Mouse (Mus musculus) myocyte (in vitro differentiated cells): Measurements from ENCODE around the gene Rgcc.

ENCODE experiments used
- MAX ChIP-seq: IDR thresholded peaks from one replicate; pipeline ENCODE4 v1.6.1; 2011; ENCODE audit warnings: low read depth, mild to moderate bottlenecking, control low read depth
- MYOD1 ChIP-seq, 3 experiments: IDR thresholded peaks; one replicate each; pipeline ENCODE4 v1.6.1; 2011; ENCODE audit warnings: control low read depth in 2 of 3, low read depth in 2 of 3, mild to moderate bottlenecking in 2 of 3, moderate library complexity in 1 of 3; ENCODE audit not compliant: insufficient read length in 2 of 3, control insufficient read depth in 1 of 3
- POLR2A ChIP-seq: IDR thresholded peaks from one replicate; pipeline ENCODE4 v1.6.1; 2011; ENCODE audit warnings: low read depth, mild to moderate bottlenecking, control low read depth, moderate library complexity; ENCODE audit not compliant: insufficient read length
- TCF12 ChIP-seq: IDR thresholded peaks from one replicate; pipeline ENCODE4 v1.6.1; 2011; ENCODE audit warnings: mild to moderate bottlenecking, control low read depth; ENCODE audit not compliant: poor library complexity, insufficient read depth, severe bottlenecking
- TCF3 ChIP-seq: IDR thresholded peaks from one replicate; pipeline ENCODE4 v1.6.1; 2011; ENCODE audit warnings: low read depth, control low read depth; ENCODE audit not compliant: insufficient read length
- USF1 ChIP-seq: IDR thresholded peaks from one replicate; pipeline ENCODE4 v1.6.1; 2011; ENCODE audit warnings: low read depth, mild to moderate bottlenecking, control low read depth, moderate library complexity

- no peak for TF ChIP-seq MYOD1 (IDR thresholded peaks at IDR 0.05; ENCODE audit: control insufficient read depth in 1 of 3, insufficient read length in 2 of 3, low read depth in 2 of 3)
- TF ChIP-seq POLR2A = no peak
- no peak for TF ChIP-seq MAX
- TF ChIP-seq TCF3 = no peak
- no peak for TF ChIP-seq USF1
- no peak for TF ChIP-seq TCF12
These were observed 6.9 kb upstream of the Rgcc start for GRCm38 (mm10) chr14:79308364-79308763.
